Mouse (Mus musculus) cerebellum, adult 2 months (tissue): Measurements from ENCODE around the gene Rhod.

Experiments
- CTCF ChIP-seq: fragments of 200-500 bp; IDR thresholded peaks from 2 replicates; pipeline ENCODE4 v1.5.1; 2011; ENCODE audit warnings: low read depth, mild to moderate bottlenecking, control low read depth, low read length, moderate library complexity, borderline replicate concordance; ENCODE audit not compliant: insufficient read depth
- POLR2A ChIP-seq: fragments of 200-500 bp; IDR thresholded peaks from 2 replicates; pipeline ENCODE4 v1.6.1; 2011; ENCODE audit warnings: low read length, control low read depth, borderline replicate concordance; ENCODE audit not compliant: insufficient read depth

DNA sequence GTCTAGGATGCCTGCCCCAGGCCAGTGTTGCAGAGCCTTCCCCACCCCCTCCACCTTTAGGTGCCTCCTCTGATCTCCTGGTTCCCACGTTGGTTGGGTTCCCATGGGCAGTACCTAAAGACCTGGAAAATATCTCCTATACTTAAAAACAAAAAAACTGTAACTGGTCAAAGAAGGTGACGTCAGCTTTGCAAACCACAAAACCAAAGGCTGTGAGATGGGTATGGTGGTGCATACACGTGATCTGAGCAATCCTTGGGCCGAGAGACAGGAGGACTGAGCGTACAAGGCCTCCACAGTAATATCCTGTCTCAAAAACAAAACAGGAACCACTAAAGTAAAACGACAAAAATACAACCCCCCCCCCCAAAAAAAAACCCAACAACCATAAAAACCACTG lies 1.3 kb downstream of the Rhod start:
- no peak for TF ChIP-seq CTCF
- TF ChIP-seq POLR2A: no peak
